Mouse (Mus musculus) MEL (cell line): ENCODE results near the gene Ppp4r3a. TPM values are rescaled to one million over a fixed set of nuclear protein-coding genes. Genes with fewer than 3 reads are reported as not detected.
"Not testable (repeated sequence)": the region's sequence is repeated elsewhere in the genome, so short reads cannot be mapped to it uniquely, and the experiment has no call there.

Experiments
- DNase-seq: peaks from one replicate; pipeline ENCODE4 v3.0.0; 2011; ENCODE audit warnings: low read depth, low spot score
- H3K27ac ChIP-seq: 2 replicates; pipeline ENCODE4 v1.5.1; 2012; ENCODE audit warnings: low read depth, mild to moderate bottlenecking, control low read depth, low read length, moderate library complexity; ENCODE audit not compliant: control insufficient read depth
- H3K27me3 ChIP-seq, 2 experiments: fragments of 150-350 bp in 1 of 2; sonication (generic) in 1 of 2; 2 replicates each; pipeline ENCODE4 v1.6.1; 2012; ENCODE audit warnings: low read length in 2 of 2, mild to moderate bottlenecking in 2 of 2, improper control_type of control experiment in 1 of 2, moderate library complexity in 1 of 2; ENCODE audit not compliant: insufficient read depth in 2 of 2, control insufficient read depth in 1 of 2
- H3K36me3 ChIP-seq, 2 experiments: 2 replicates each; pipeline ENCODE4 v1.6.1; 2012 to 2014; ENCODE audit warnings: low read length in 2 of 2, improper control_type of control experiment in 1 of 2, inconsistent platforms in 1 of 2, mild to moderate bottlenecking in 1 of 2; ENCODE audit not compliant: insufficient read depth in 2 of 2, control insufficient read depth in 1 of 2
- H3K4me1 ChIP-seq, 2 experiments: fragments of 150-350 bp in 1 of 2; sonication (generic) in 1 of 2; 2 replicates each; pipeline ENCODE4 v1.6.1; 2012; ENCODE audit warnings: low read length in 2 of 2, improper control_type of control experiment in 1 of 2, mild to moderate bottlenecking in 1 of 2; ENCODE audit not compliant: insufficient read depth in 2 of 2, control insufficient read depth in 1 of 2
- H3K4me3 ChIP-seq, 2 experiments: fragments of 150-350 bp in 1 of 2; sonication (generic) in 1 of 2; 2 replicates each; pipeline ENCODE4 v1.5.1; 2012; ENCODE audit warnings: low read depth in 2 of 2, low read length in 2 of 2, mild to moderate bottlenecking in 2 of 2, moderate library complexity in 2 of 2, control low read depth in 1 of 2, improper control_type of control experiment in 1 of 2; ENCODE audit not compliant: control insufficient read depth in 1 of 2, insufficient read depth in 1 of 2
- H3K79me2 ChIP-seq: 2 replicates; pipeline ENCODE4 v1.6.1; 2012; ENCODE audit warnings: mild to moderate bottlenecking, low read length, moderate library complexity; ENCODE audit not compliant: control insufficient read depth, poor library complexity, insufficient read depth
- H3K9ac ChIP-seq: 2 replicates; pipeline ENCODE4 v1.6.1; 2012; ENCODE audit warnings: low read depth, mild to moderate bottlenecking, control low read depth, low read length, moderate library complexity; ENCODE audit not compliant: control insufficient read depth, poor library complexity, severe bottlenecking
- H3K9me3 ChIP-seq: fragments of 150-350 bp; sonication (generic); replicated peaks from 2 replicates; pipeline ENCODE4 v1.6.1; 2012; ENCODE audit warnings: mild to moderate bottlenecking, low read length, improper control_type of control experiment, moderate library complexity; ENCODE audit not compliant: insufficient read depth
- BHLHE40 ChIP-seq: IDR thresholded peaks from 2 replicates; pipeline ENCODE4 v1.6.1; 2012; ENCODE audit warnings: low read depth, mild to moderate bottlenecking, inconsistent platforms, low read length, improper control_type of control experiment, borderline replicate concordance
- CTCF ChIP-seq, 3 experiments: IDR thresholded peaks in 2 of 3; conservative IDR thresholded peaks in 1 of 3; 2 replicates each; pipeline ENCODE4 v1.5.1; 2011 to 2012; ENCODE audit warnings: low read length in 3 of 3, low read depth in 2 of 3, mild to moderate bottlenecking in 2 of 3, improper control_type of control experiment in 1 of 3, inconsistent platforms in 1 of 3, mixed read lengths in 1 of 3, moderate library complexity in 1 of 3; ENCODE audit not compliant: control insufficient read depth in 1 of 3, insufficient read depth in 1 of 3, poor library complexity in 1 of 3, severe bottlenecking in 1 of 3
- EP300 ChIP-seq, 2 experiments: IDR thresholded peaks; 2 replicates each; pipeline ENCODE4 v1.6.1; 2011; ENCODE audit warnings: improper control_type of control experiment in 2 of 2, low read length in 2 of 2, low read depth in 1 of 2, mild to moderate bottlenecking in 1 of 2
- ETS1 ChIP-seq: IDR thresholded peaks from 2 replicates; pipeline ENCODE4 v1.6.1; 2012; ENCODE audit warnings: low read depth, mild to moderate bottlenecking, inconsistent platforms, low read length, improper control_type of control experiment, moderate library complexity
- GATA1 ChIP-seq: IDR thresholded peaks from 2 replicates; pipeline ENCODE4 v1.6.1; 2011; ENCODE audit warnings: low read depth, low read length, improper control_type of control experiment
- MYC ChIP-seq: IDR thresholded peaks from 2 replicates; pipeline ENCODE4 v1.6.1; 2011; ENCODE audit warnings: low read depth, mild to moderate bottlenecking, low read length, improper control_type of control experiment, moderate library complexity
- POLR2A ChIP-seq, 2 experiments: IDR thresholded peaks; 2 replicates each; pipeline ENCODE4 v1.6.1; 2011 to 2012; ENCODE audit warnings: low read length in 2 of 2, mild to moderate bottlenecking in 2 of 2, control low read depth in 1 of 2, improper control_type of control experiment in 1 of 2, low read depth in 1 of 2, moderate library complexity in 1 of 2; ENCODE audit not compliant: control insufficient read depth in 1 of 2, insufficient read depth in 1 of 2, poor library complexity in 1 of 2
- POLR2AphosphoS5 ChIP-seq: IDR thresholded peaks from 2 replicates; pipeline ENCODE4 v1.6.1; 2012; ENCODE audit warnings: low read depth, borderline replicate concordance, mild to moderate bottlenecking, inconsistent platforms, low read length, moderate library complexity, mixed read lengths
- RAD21 ChIP-seq: IDR thresholded peaks from 2 replicates; pipeline ENCODE4 v1.6.1; 2011; ENCODE audit warnings: mild to moderate bottlenecking, low read depth, low read length, improper control_type of control experiment
- RCOR1 ChIP-seq: IDR thresholded peaks from 2 replicates; pipeline ENCODE4 v1.6.1; 2012; ENCODE audit warnings: low read depth, mild to moderate bottlenecking, inconsistent platforms, low read length, improper control_type of control experiment
- SMC3 ChIP-seq: IDR thresholded peaks from 2 replicates; pipeline ENCODE4 v1.6.1; 2011; ENCODE audit warnings: low read depth, low read length, improper control_type of control experiment
- TBP ChIP-seq: IDR thresholded peaks from 2 replicates; pipeline ENCODE4 v1.8.0; 2011; ENCODE audit warnings: low read depth, low read length, improper control_type of control experiment
- USF1 ChIP-seq: IDR thresholded peaks from 2 replicates; pipeline ENCODE4 v1.6.1; 2014; ENCODE audit warnings: low read depth, mild to moderate bottlenecking, inconsistent platforms, low read length, improper control_type of control experiment, moderate library complexity
- USF2 ChIP-seq, 2 experiments: IDR thresholded peaks; 2 replicates each; pipeline ENCODE4 v1.6.1; 2011 to 2012; ENCODE audit warnings: improper control_type of control experiment in 2 of 2, low read length in 2 of 2, borderline replicate concordance in 1 of 2, inconsistent platforms in 1 of 2, low read depth in 1 of 2, mild to moderate bottlenecking in 1 of 2; ENCODE audit not compliant: insufficient read depth in 1 of 2
- polyA plus RNA-seq, 2 experiments: library from polyadenylated mRNA; stranded (reverse) in 1 of 2; unstranded in 1 of 2; fragments of >175 nt in 1 of 2; fragments of >200 nt in 1 of 2; gene quantifications; 2 replicates each; pipeline versions ENCODE4 v1.2.1 to v1.2.4; 2012; ENCODE audit warnings: low replicate concordance in 2 of 2, low read depth in 1 of 2; ENCODE audit not compliant: insufficient read length in 2 of 2, insufficient read depth in 1 of 2, missing spikeins in 1 of 2
- total RNA-seq: library from RNA; depleted of rRNA; stranded (reverse); fragments of 300-350 nt; gene quantifications from 2 replicates; pipeline ENCODE4 v1.2.3, GENCODE M21; 2012

The Ppp4r3a gene
- total and polyA plus RNA-seq, 3 experiments = 48.5 to 701 (median 61.2) TPM

DNA sequence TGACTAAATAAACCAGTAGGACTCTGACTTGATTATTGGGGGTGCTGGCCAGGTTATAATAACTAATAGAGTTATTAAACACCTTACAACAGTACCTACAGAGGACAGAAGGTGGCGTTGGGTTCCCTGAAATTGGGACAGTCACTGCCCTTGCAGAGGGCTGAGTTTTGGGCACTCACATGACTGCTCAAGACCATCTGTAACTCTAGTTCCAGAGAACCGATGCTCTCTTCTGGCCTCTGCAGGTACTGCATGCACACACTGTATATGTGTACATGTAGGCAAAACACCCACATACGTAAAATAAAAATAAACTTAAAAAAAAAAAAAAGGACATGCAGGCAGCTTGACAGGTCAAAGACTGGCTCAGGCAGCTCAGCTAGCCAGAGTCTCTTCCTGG lies 19.1 kb upstream of the Ppp4r3a start:
- H3K79me2 ChIP-seq = no peaks in the 10 kb centered on the region
- H3K27ac ChIP-seq = no peak overlapping the region
- no peaks in the 10 kb centered on the region for H3K36me3 ChIP-seq
- H3K9me3 ChIP-seq = no peaks in the 10 kb centered on the region
- TF ChIP-seq SMC3 (peak; percentile 66), CTCF (IDR thresholded peaks at IDR 0.05 in 2 of 3, conservative IDR thresholded peaks at IDR 0.05 in 1 of 3; ENCODE audit: control insufficient read depth in 1 of 3, insufficient read depth in 1 of 3, low read depth in 2 of 3, low read length in 3 of 3, poor library complexity in 1 of 3, severe bottlenecking in 1 of 3) (peak; percentile 23 to 60 (median 51); a peak in 5 of 6 replicates), MYC (no peak), RAD21 (peak; percentile 44), USF1 (peak; percentile 37; the same call in 1 of the 2 replicates), TBP (no peak)
- no peaks in the 10 kb centered on the region for H3K4me1 ChIP-seq
- peak; percentile 72 for DNase-seq
- H3K9ac ChIP-seq = no peak overlapping the region
- H3K4me3 ChIP-seq = no peak overlapping the region
- peaks cover 0 to 2% of the 10 kb centered on the region in 2 experiments; a peak in 2 of 4 replicates for H3K27me3 ChIP-seq

GRCm38 (mm10) chr12:101093678-101094077 lies 10.2 kb upstream of the Ppp4r3a start:
- not testable (repeated sequence) for H3K4me3 ChIP-seq, H3K27me3 ChIP-seq, H3K4me1 ChIP-seq, H3K27ac ChIP-seq, H3K9me3 ChIP-seq, DNase-seq, H3K9ac ChIP-seq, H3K79me2 ChIP-seq, H3K36me3 ChIP-seq

DNA sequence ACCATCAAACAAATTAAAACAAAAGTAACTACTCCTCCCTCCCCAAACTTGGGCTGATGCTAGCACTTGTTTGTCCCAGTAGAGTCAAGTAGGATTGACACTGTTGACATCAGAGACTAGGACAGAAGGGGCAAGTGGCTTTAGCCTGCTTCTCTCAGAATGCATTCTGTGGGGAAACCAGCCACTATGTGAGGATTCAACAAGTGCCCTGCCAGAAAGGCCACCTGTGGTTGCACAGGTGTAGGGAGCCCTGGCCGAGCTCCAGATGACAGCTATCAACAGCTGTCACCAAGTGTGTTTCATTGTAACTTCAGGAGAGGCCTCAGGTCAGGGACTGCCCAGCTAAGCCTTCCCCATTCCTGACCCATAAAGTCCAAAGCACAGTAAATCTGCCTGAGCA lies 6.5 kb upstream of the Ppp4r3a start:
- Histone ChIP-seq H3K79me2 (no peaks in the 10 kb centered on the region), H3K4me1 (peaks cover 2 to 4% of the 10 kb centered on the region in 2 experiments; a peak in 2 of 4 replicates), H3K36me3 (peaks cover 0 to 2% of the 10 kb centered on the region in 2 experiments; a peak in 2 of 4 replicates), H3K4me3 (no peak overlapping the region)
- TF ChIP-seq POLR2AphosphoS5 = no peak
- TF ChIP-seq POLR2A (IDR thresholded peaks at IDR 0.05; ENCODE audit: control insufficient read depth in 1 of 2, insufficient read depth in 1 of 2, low read depth in 1 of 2, low read length in 2 of 2, poor library complexity in 1 of 2) = no peak
- TF ChIP-seq, all 39 proteins: peak for 0
- Histone ChIP-seq H3K9ac (no peak overlapping the region), H3K27me3 (no peaks in the 10 kb centered on the region), H3K27ac (no peak overlapping the region), H3K9me3 (no peaks in the 10 kb centered on the region)
- no peak for DNase-seq

DNA sequence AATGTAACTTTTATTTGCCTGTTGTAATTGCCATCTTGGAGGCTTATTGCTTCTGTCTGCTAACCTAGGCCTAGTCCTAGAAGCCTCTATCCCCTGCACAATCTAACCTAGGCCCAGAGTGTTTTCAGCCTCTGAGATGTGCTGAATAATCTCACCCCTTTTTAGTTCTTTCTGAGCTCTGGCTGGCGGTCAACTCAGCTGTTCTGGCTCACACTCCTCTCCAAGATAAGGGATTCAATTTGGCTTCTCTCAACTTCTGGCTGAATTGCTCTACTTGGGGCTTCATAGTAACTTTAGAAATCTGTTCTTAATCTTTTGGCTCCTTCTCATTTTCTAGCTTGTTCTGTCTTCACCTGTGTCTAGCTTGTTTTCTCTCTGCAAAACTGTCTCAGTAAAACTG lies 3.9 kb upstream of the Ppp4r3a start:
- Histone ChIP-seq H3K4me3 (no peak overlapping the region), H3K36me3 (peaks cover 0 to 6% of the 10 kb centered on the region in 2 experiments; a peak in 2 of 4 replicates), H3K4me1 (peaks cover 4% of the 10 kb centered on the region in 2 experiments; a peak in 3 of 4 replicates), H3K9ac (no peak overlapping the region), H3K27ac (no peak overlapping the region), H3K27me3 (no peaks in the 10 kb centered on the region), H3K79me2 (peaks cover 16% of the 10 kb centered on the region), H3K9me3 (no peaks in the 10 kb centered on the region)
- TF ChIP-seq EP300 (IDR thresholded peaks at IDR 0.05; ENCODE audit: low read depth in 1 of 2, low read length in 2 of 2) (peak in 1 of 2 experiments; percentile 15; a peak in 1 of 4 replicates), ETS1 (peak; percentile 90), USF2 (IDR thresholded peaks at IDR 0.05; ENCODE audit: borderline replicate concordance in 1 of 2, insufficient read depth in 1 of 2, low read depth in 1 of 2, low read length in 2 of 2) (no peak), RCOR1 (peak; percentile 23; the same call in 1 of the 2 replicates), GATA1 (peak; percentile 49; the same call in 1 of the 2 replicates), RAD21 (no peak), BHLHE40 (peak; percentile 18; the same call in 1 of the 2 replicates)
- peak; percentile 42 for DNase-seq
